Mouse (Mus musculus): ENCODE results near the gene Inpp5a.

Gene Inpp5a

GRCm38 (mm10) chr7:139388670-139389212 lies at the start of gene Inpp5a:
Gene Inpp5a (plus strand): TSS chr7:139389109.
- peak; percentile 98 for DNase-seq (ENCODE audit: low spot score)

- no peak for DNase-seq (ENCODE audit: low spot score)
Measured at GRCm38 (mm10) chr7:139339184-139339583, 49.7 kb upstream of the Inpp5a start.

GRCm38 (mm10) chr7:139341020-139341660 lies 47.8 kb upstream of the Inpp5a start:
- DNase-seq (ENCODE audit: low spot score): no peak

GRCm38 (mm10) chr7:139342809-139343208 lies 46.1 kb upstream of the Inpp5a start:
- DNase-seq (ENCODE audit: low spot score): no peak

GRCm38 (mm10) chr7:139347051-139347450 lies 41.9 kb upstream of the Inpp5a start:
- DNase-seq (ENCODE audit: low spot score): no peak

- no peak for DNase-seq (ENCODE audit: low spot score)
Measured at GRCm38 (mm10) chr7:139350606-139351005, 38.3 kb upstream of the Inpp5a start.

GRCm38 (mm10) chr7:139354370-139355139 lies 34.4 kb upstream of the Inpp5a start:
- DNase-seq (ENCODE audit: low spot score): no peak

GRCm38 (mm10) chr7:139357043-139357442 lies 31.9 kb upstream of the Inpp5a start:
- no peak for DNase-seq (ENCODE audit: low spot score)

GRCm38 (mm10) chr7:139359906-139360305 lies 29.0 kb upstream of the Inpp5a start:
- DNase-seq (ENCODE audit: low spot score): no peak

- DNase-seq (ENCODE audit: low spot score): no peak
Measured at GRCm38 (mm10) chr7:139360890-139361559, 27.9 kb upstream of the Inpp5a start.

GRCm38 (mm10) chr7:139361799-139362198 lies 27.1 kb upstream of the Inpp5a start:
- DNase-seq (ENCODE audit: low spot score): no peak

GRCm38 (mm10) chr7:139362514-139362913 lies 26.4 kb upstream of the Inpp5a start:
- DNase-seq (ENCODE audit: low spot score): no peak

- no peak for DNase-seq (ENCODE audit: low spot score)
Measured at GRCm38 (mm10) chr7:139363281-139364004, 25.5 kb upstream of the Inpp5a start.

GRCm38 (mm10) chr7:139364005-139364557 lies 24.8 kb upstream of the Inpp5a start:
- no peak for DNase-seq (ENCODE audit: low spot score)

- DNase-seq (ENCODE audit: low spot score): no peak
Measured at GRCm38 (mm10) chr7:139364936-139365830, 23.7 kb upstream of the Inpp5a start.

- no peak for DNase-seq (ENCODE audit: low spot score)
Measured at GRCm38 (mm10) chr7:139366131-139366530, 22.8 kb upstream of the Inpp5a start.

- DNase-seq (ENCODE audit: low spot score): no peak
Measured at GRCm38 (mm10) chr7:139366549-139366948, 22.4 kb upstream of the Inpp5a start.

GRCm38 (mm10) chr7:139368218-139368617 lies 20.7 kb upstream of the Inpp5a start:
- DNase-seq (ENCODE audit: low spot score): no peak

GRCm38 (mm10) chr7:139368722-139369380 lies 20.1 kb upstream of the Inpp5a start:
- no peak for DNase-seq (ENCODE audit: low spot score)

GRCm38 (mm10) chr7:139369501-139370088 lies 19.3 kb upstream of the Inpp5a start:
- DNase-seq (ENCODE audit: low spot score): no peak

Data from spleen, adult 12 weeks (tissue).